Mouse (Mus musculus) adrenal gland, adult 8-10 months (tissue): ENCODE data around the gene Selenoi. TPM values are rescaled to one million over a fixed set of nuclear protein-coding genes. Genes with fewer than 3 reads are reported as not detected.

Source experiments
- total RNA-seq, 4 experiments: library from RNA; stranded (reverse); gene quantifications; 2 replicates each; pipeline ENCODE4 v1.2.4; 2022

Selenoi gene
- total RNA-seq, 4 experiments from 2014 or later, result 15.1 to 24.5 (median 20.4) TPM

Other genes starting within 250 kb of the Selenoi start
- gene Il6, start 219.5 kb upstream of the Selenoi start, total RNA-seq, result not detected
- 10 to 100 TPM; 12.9 to 19.7 (median 18.0) TPM for gene Tyms, start 159.0 kb upstream of the Selenoi start, total RNA-seq
- gene Garem2, start 127.4 kb upstream of the Selenoi start, total RNA-seq, result under 1 TPM in 1 of 4 experiments, not detected in 3; 0.10 TPM
- gene 3110082J24Rik, start 126.5 kb upstream of the Selenoi start, total RNA-seq, result not detected
- 100 to 1,000 TPM; 363 to 446 (median 399) TPM for gene Hadha, start 77.4 kb upstream of the Selenoi start, total RNA-seq
- 100 to 1,000 TPM; 412 to 817 (median 632) TPM for gene Hadhb, start 77.3 kb upstream of the Selenoi start, total RNA-seq
- not detected for gene Adgrf3, start 26.9 kb upstream of the Selenoi start, total RNA-seq
- 1 to 10 TPM in 3 of 4 experiments, under 1 TPM in 1; 0.59 to 2.1 (median 1.1) TPM for gene Drc1, start 48.8 kb downstream of the Selenoi start, total RNA-seq
- gene Otof, start 229.4 kb downstream of the Selenoi start, total RNA-seq, result 1 to 10 TPM in 1 of 4 experiments, under 1 TPM in 2, not detected in 1; 0.12 to 1.1 (median 0.38) TPM
- gene 1700001C02Rik, start 233.5 kb downstream of the Selenoi start, total RNA-seq, result not detected